Comparison of ENCODE assay signal across 8 mouse cellular contexts in the genomic region with DNA sequence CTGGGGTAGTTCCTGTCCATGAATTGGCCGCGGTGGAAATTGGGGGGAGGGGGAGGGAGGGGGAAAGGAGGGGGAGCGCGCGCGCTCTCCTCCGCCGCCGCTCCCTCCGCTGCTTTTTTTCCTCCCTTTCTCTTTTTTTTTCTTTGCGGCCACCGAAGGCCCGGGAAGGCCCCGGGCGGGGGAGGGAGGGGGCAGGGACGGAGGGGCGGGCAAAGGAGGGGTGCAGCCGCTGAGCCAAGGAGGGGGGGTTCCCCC. TPM values are rescaled to one million over a fixed set of nuclear protein-coding genes. Genes with fewer than 3 reads are reported as not detected.
DNase-seq lines count a peak whose midpoint lies in the region; ATAC-seq and TF ChIP-seq lines count a peak whose summit lies in the region.

Gene Prr12 (minus strand): TSS at position 20 of the 255 bp plus-strand sequence.

- H3K4me2 ChIP-seq in heart, embryonic 14.5 days (ENCODE audit: low read length) = peak within 1 kb of the TSS; percentile 97

- peak within 1 kb of the TSS; percentile 92 for H3K9ac ChIP-seq in heart, embryonic 14.5 days (ENCODE audit: low read length)

- H3K36me3 ChIP-seq in heart, embryonic 14.5 days (ENCODE audit: control insufficient read depth, insufficient read depth, low read length) = peaks cover 30% of the 10 kb centered on the region
- peaks cover 36% of the 10 kb centered on the region for H3K36me3 ChIP-seq in limb, embryonic 10.5 days

- no peak for DNase-seq in lung, adult 2 months
- DNase-seq in lung, postnatal 36 days = no peak
- no peak for DNase-seq in limb, embryonic 10.5 days (ENCODE audit: low spot score)
- no peak for DNase-seq in urinary bladder, postnatal 4 days (ENCODE audit: low spot score in 2 of 2)
- DNase-seq in ovary, postnatal 14 days (ENCODE audit: low spot score) = no peak

- H3K4me3 ChIP-seq in lung, adult 2 months (replicated peaks; ENCODE audit: extremely low read depth, low read depth, low read length) = peak within 1 kb of the TSS; percentile 58
- peak within 1 kb of the TSS; percentile 47 for H3K4me3 ChIP-seq in cortical plate, adult 2 months (ENCODE audit: insufficient read depth, low read length)
- peak within 1 kb of the TSS; percentile 75 to 99 for H3K4me3 ChIP-seq in heart, embryonic 14.5 days (ENCODE audit: control insufficient read depth in 1 of 2, insufficient read depth in 1 of 2, low read depth in 1 of 2, low read length in 2 of 2)
- peak within 1 kb of the TSS; percentile 86 for H3K4me3 ChIP-seq in limb, embryonic 10.5 days
- H3K4me3 ChIP-seq in olfactory bulb, adult 2 months (ENCODE audit: insufficient read depth, low read depth, low read length) = peak within 1 kb of the TSS; percentile 95

- H3K4me1 ChIP-seq in lung, adult 2 months (ENCODE audit: control insufficient read depth, insufficient read depth, low read length) = peaks cover 8% of the 10 kb centered on the region
- no peaks in the 10 kb centered on the region for H3K4me1 ChIP-seq in cortical plate, adult 2 months (ENCODE audit: control insufficient read depth, insufficient read depth, low read length)
- peaks cover 7 to 14% of the 10 kb centered on the region in 2 experiments; a peak in 3 of 4 replicates for H3K4me1 ChIP-seq in heart, embryonic 14.5 days (ENCODE audit: control insufficient read depth in 2 of 2, insufficient read depth in 2 of 2, low read length in 2 of 2)
- H3K4me1 ChIP-seq in limb, embryonic 10.5 days = peaks cover 44% of the 10 kb centered on the region
- peaks cover 29% of the 10 kb centered on the region for H3K4me1 ChIP-seq in olfactory bulb, adult 2 months (ENCODE audit: control insufficient read depth, insufficient read depth, low read length)

- peak within 1 kb of the TSS; percentile 98 for H3K27ac ChIP-seq in cortical plate, adult 2 months (ENCODE audit: insufficient read depth, low read length)
- H3K27ac ChIP-seq in heart, embryonic 14.5 days (replicated peaks in 1 of 2; ENCODE audit: control insufficient read depth in 1 of 2, insufficient read depth in 1 of 2, low read depth in 2 of 2, low read length in 2 of 2) = peak within 1 kb of the TSS; percentile 97
- peak within 1 kb of the TSS; percentile 99 for H3K27ac ChIP-seq in limb, embryonic 10.5 days
- H3K27ac ChIP-seq in olfactory bulb, adult 2 months (ENCODE audit: insufficient read depth, low read depth, low read length) = peak within 1 kb of the TSS; percentile 95

- TF ChIP-seq CTCF in lung, adult 2 months (IDR thresholded peaks at IDR 0.05; ENCODE audit: insufficient read depth, low read length) = no peak
- no peak for TF ChIP-seq CTCF in cortical plate, adult 2 months (IDR thresholded peaks at IDR 0.05; ENCODE audit: extremely low read depth, insufficient read depth, low read length)
- TF ChIP-seq CTCF in olfactory bulb, adult 2 months (IDR thresholded peaks at IDR 0.05; ENCODE audit: insufficient read depth, low read depth, low read length) = no peak

- no peaks in the 10 kb centered on the region for H3K27me3 ChIP-seq in heart, embryonic 14.5 days (ENCODE audit: control insufficient read depth, insufficient read depth, low read length)
- no peaks in the 10 kb centered on the region for H3K27me3 ChIP-seq in limb, embryonic 10.5 days (ENCODE audit: low read depth, poor library complexity, severe bottlenecking)

- no peak; the same call in 1 of the 2 replicates for ATAC-seq in heart, embryonic 14.5 days (ENCODE audit: insufficient number of reproducible peaks, insufficient read depth, low FRiP score, low read depth)

- WGBS in lung, adult 2 months = 0% methylated on average over 11 of the region's 18 CpGs
- 0% methylated on average over 8 of the region's 18 CpGs for WGBS in heart, embryonic 14.5 days
- 0% methylated on average over 11 of the region's 18 CpGs for WGBS in limb, embryonic 10.5 days
- 0% methylated on average over 4 of the region's 18 CpGs for WGBS in olfactory bulb, adult 2 months

- TF ChIP-seq POLR2A in lung, adult 2 months (IDR thresholded peaks at IDR 0.05; ENCODE audit: borderline replicate concordance, extremely low read depth, low read depth, low read length) = no peak
- TF ChIP-seq POLR2A in cortical plate, adult 2 months (IDR thresholded peaks at IDR 0.05; ENCODE audit: extremely low read depth, insufficient read depth, low read length) = no peak
- no peak for TF ChIP-seq POLR2A in olfactory bulb, adult 2 months (IDR thresholded peaks at IDR 0.05; ENCODE audit: insufficient read depth, low read depth, low read length)

- H3K9me3 ChIP-seq in heart, embryonic 14.5 days (ENCODE audit: control insufficient read depth, low read length) = no peaks in the 10 kb centered on the region
- H3K9me3 ChIP-seq in limb, embryonic 10.5 days (replicated peaks) = no peaks in the 10 kb centered on the region

RNA-seq across cellular contexts. Expression of gene Prr12, which starts in this region (rescaled TPM):
- polyA plus RNA-seq in lung, adult 2 months (2012; rRNA removed) = 11.1 and 15.9 TPM in 2 replicates
- 14.6 and 15.5 TPM in 2 replicates for polyA plus RNA-seq in cortical plate, adult 2 months (2012; rRNA removed)
- polyA plus RNA-seq in heart, embryonic 14.5 days (2014; fragmentation: Nextera tagmentation; extraction: Ambion mirVana) = 6.7 and 8.7 TPM in 2 replicates
- polyA plus RNA-seq in limb, embryonic 10.5 days (2016; fragmentation: Nextera tagmentation; extraction: Ambion mirVana) = 16.3 and 18.1 TPM in 2 replicates
- polyA plus RNA-seq in olfactory bulb, adult 2 months (2012; ENCODE audit: insufficient read depth, insufficient read length, low replicate concordance, missing spikeins) = not detected in 2 replicates
